Mouse (Mus musculus) myocyte (in vitro differentiated cells): ENCODE measurements around the gene Mcmbp. TPM values are rescaled to one million over a fixed set of nuclear protein-coding genes. Genes with fewer than 3 reads are reported as not detected.

Source experiments
- H3K27me3 ChIP-seq: one replicate; pipeline ENCODE4 v1.6.1; 2011; ENCODE audit not compliant: control insufficient read depth, insufficient read depth, insufficient read length
- H3K36me3 ChIP-seq: one replicate; pipeline ENCODE4 v1.6.1; 2011; ENCODE audit not compliant: control insufficient read depth, insufficient read depth
- H3K4me2 ChIP-seq: one replicate; pipeline ENCODE4 v1.6.1; 2011; ENCODE audit warnings: low read depth, control low read depth
- H3K4me3 ChIP-seq: one replicate; pipeline ENCODE4 v1.5.1; 2011; ENCODE audit warnings: mild to moderate bottlenecking, control low read depth, moderate library complexity
- H3K79me2 ChIP-seq: one replicate; pipeline ENCODE4 v1.6.1; 2011; ENCODE audit not compliant: control insufficient read depth, insufficient read depth
- H3ac ChIP-seq: one replicate; pipeline ENCODE4 v1.6.1; 2011; ENCODE audit not compliant: control insufficient read depth, insufficient read length
- CEBPB ChIP-seq: IDR thresholded peaks from 2 replicates; pipeline ENCODE4 v1.6.1; 2011; ENCODE audit warnings: mild to moderate bottlenecking, moderate library complexity; ENCODE audit not compliant: poor library complexity, insufficient read depth, severe bottlenecking
- E2F4 ChIP-seq: IDR thresholded peaks from one replicate; pipeline ENCODE4 v1.6.1; 2011; ENCODE audit warnings: mild to moderate bottlenecking, control low read depth, moderate library complexity; ENCODE audit not compliant: insufficient read depth
- MAX ChIP-seq: IDR thresholded peaks from one replicate; pipeline ENCODE4 v1.6.1; 2011; ENCODE audit warnings: low read depth, mild to moderate bottlenecking, control low read depth
- MYOD1 ChIP-seq, 3 experiments: IDR thresholded peaks; one replicate each; pipeline ENCODE4 v1.6.1; 2011; ENCODE audit warnings: control low read depth in 2 of 3, low read depth in 2 of 3, mild to moderate bottlenecking in 2 of 3, moderate library complexity in 1 of 3; ENCODE audit not compliant: insufficient read length in 2 of 3, control insufficient read depth in 1 of 3
- MYOG ChIP-seq, 3 experiments: IDR thresholded peaks; one replicate each; pipeline ENCODE4 v1.6.1; 2011; ENCODE audit warnings: control low read depth in 2 of 3, low read depth in 2 of 3, mild to moderate bottlenecking in 2 of 3; ENCODE audit not compliant: insufficient read length in 2 of 3, control insufficient read depth in 1 of 3, insufficient read depth in 1 of 3
- POLR2A ChIP-seq: IDR thresholded peaks from one replicate; pipeline ENCODE4 v1.6.1; 2011; ENCODE audit warnings: low read depth, mild to moderate bottlenecking, control low read depth, moderate library complexity; ENCODE audit not compliant: insufficient read length
- POLR2AphosphoS2 ChIP-seq: IDR thresholded peaks from one replicate; pipeline ENCODE4 v1.6.1; 2011; ENCODE audit warnings: low read depth, control low read depth; ENCODE audit not compliant: insufficient read length
- REST ChIP-seq: IDR thresholded peaks from one replicate; pipeline ENCODE4 v1.6.1; 2011; ENCODE audit warnings: mild to moderate bottlenecking, control low read depth, moderate library complexity; ENCODE audit not compliant: insufficient read depth, insufficient read length
- SRF ChIP-seq: IDR thresholded peaks from one replicate; pipeline ENCODE4 v1.6.1; 2011; ENCODE audit warnings: low read depth; ENCODE audit not compliant: control insufficient read depth, insufficient read length
- TCF12 ChIP-seq: IDR thresholded peaks from one replicate; pipeline ENCODE4 v1.6.1; 2011; ENCODE audit warnings: mild to moderate bottlenecking, control low read depth; ENCODE audit not compliant: poor library complexity, insufficient read depth, severe bottlenecking
- TCF3 ChIP-seq: IDR thresholded peaks from one replicate; pipeline ENCODE4 v1.6.1; 2011; ENCODE audit warnings: low read depth, control low read depth; ENCODE audit not compliant: insufficient read length
- USF1 ChIP-seq: IDR thresholded peaks from one replicate; pipeline ENCODE4 v1.6.1; 2011; ENCODE audit warnings: low read depth, mild to moderate bottlenecking, control low read depth, moderate library complexity
- polyA plus RNA-seq: library from polyadenylated mRNA; unstranded; fragments of >200 nt; fragmentation: generic; extraction: Trizol; gene quantifications from one replicate; pipeline ENCODE4 v1.2.1, GENCODE M21; 2012; ENCODE audit warnings: missing spikeins

The Mcmbp gene
- polyA plus RNA-seq, 1 experiment = 14.5 TPM

- H3K4me3 ChIP-seq = peak overlapping the region; percentile 86
- H3ac ChIP-seq = peak overlapping the region; percentile 50
- H3K79me2 ChIP-seq = peaks cover 52% of the 10 kb centered on the region
- no peaks in the 10 kb centered on the region for H3K27me3 ChIP-seq
- H3K4me2 ChIP-seq = peak overlapping the region; percentile 73
- TF ChIP-seq REST = no peak
- no peak for TF ChIP-seq POLR2A
- no peak for TF ChIP-seq MAX
- TF ChIP-seq MYOD1 (IDR thresholded peaks at IDR 0.05; ENCODE audit: control insufficient read depth in 1 of 3, insufficient read length in 2 of 3, low read depth in 2 of 3) = no peak
- no peak for TF ChIP-seq TCF12
- H3K36me3 ChIP-seq = peaks cover 7% of the 10 kb centered on the region
Measured at GRCm38 (mm10) chr7:128746151-128746550, 5.9 kb upstream of the Mcmbp start.

GRCm38 (mm10) chr7:128744684-128745485, 4.6 kb upstream of the Mcmbp start, which contains the start of gene Sec23ip:
Gene Sec23ip (plus strand): TSS chr7:128744943.
- peak; percentile 98 for TF ChIP-seq USF1
- TF ChIP-seq SRF = peak; percentile 57
- no peak for TF ChIP-seq TCF3
- peak; percentile 93 for TF ChIP-seq CEBPB
- TF ChIP-seq MAX = peak; percentile 78
- TF ChIP-seq REST = no peak
- TF ChIP-seq MYOD1 (IDR thresholded peaks at IDR 0.05; ENCODE audit: control insufficient read depth in 1 of 3, insufficient read length in 2 of 3, low read depth in 2 of 3) = peak in 1 of 3 experiments; percentile 8
- peak; percentile 95 for TF ChIP-seq POLR2AphosphoS2
- no peak for TF ChIP-seq TCF12
- peak; percentile 98 for TF ChIP-seq POLR2A
- no peak for TF ChIP-seq MYOG (IDR thresholded peaks at IDR 0.05; ENCODE audit: control insufficient read depth in 1 of 3, insufficient read depth in 1 of 3, insufficient read length in 2 of 3, low read depth in 2 of 3)
- no peak for TF ChIP-seq E2F4
- peak within 1 kb of the TSS; percentile 86 for H3K4me3 ChIP-seq

GRCm38 (mm10) chr7:128743898-128744297, 3.6 kb upstream of the Mcmbp start:
- H3ac ChIP-seq = no peak overlapping the region
- H3K4me2 ChIP-seq = peak overlapping the region; percentile 97
- H3K79me2 ChIP-seq = peaks cover 48% of the 10 kb centered on the region
- peak overlapping the region; percentile 86 for H3K4me3 ChIP-seq
- TF ChIP-seq MYOG (IDR thresholded peaks at IDR 0.05; ENCODE audit: control insufficient read depth in 1 of 3, insufficient read depth in 1 of 3, insufficient read length in 2 of 3, low read depth in 2 of 3) = no peak
- no peak for TF ChIP-seq POLR2AphosphoS2
- TF ChIP-seq TCF12 = no peak
- TF ChIP-seq E2F4 = no peak
- TF ChIP-seq MAX = no peak
- no peak for TF ChIP-seq POLR2A
- no peak for TF ChIP-seq TCF3
- no peak for TF ChIP-seq CEBPB
- no peak for TF ChIP-seq USF1
- TF ChIP-seq MYOD1 (IDR thresholded peaks at IDR 0.05; ENCODE audit: control insufficient read depth in 1 of 3, insufficient read length in 2 of 3, low read depth in 2 of 3) = no peak
- H3K36me3 ChIP-seq = no peaks in the 10 kb centered on the region
- no peaks in the 10 kb centered on the region for H3K27me3 ChIP-seq

More at GRCm38 (mm10) chr7:128744684-128745485, 4.6 kb upstream of the Mcmbp start, which contains the start of gene Sec23ip:
- Histone ChIP-seq H3K36me3 (no peaks in the 10 kb centered on the region), H3K4me2 (peak within 1 kb of the TSS; percentile 97), H3K27me3 (no peaks in the 10 kb centered on the region), H3K79me2 (peaks cover 50% of the 10 kb centered on the region), H3ac (peak within 1 kb of the TSS; percentile 50)

- no peaks in the 10 kb centered on the region for H3K27me3 ChIP-seq
- H3K4me3 ChIP-seq = peak overlapping the region; percentile 49
- TF ChIP-seq CEBPB (0 out of 2 replicates have a peak, but pooled peaks have one; percentile 15), MAX (no peak)
- peak overlapping the region; percentile 35 for H3ac ChIP-seq
- peak overlapping the region; percentile 92 for H3K4me2 ChIP-seq
- peaks cover 50% of the 10 kb centered on the region for H3K79me2 ChIP-seq
- H3K36me3 ChIP-seq = no peaks in the 10 kb centered on the region
Measured at GRCm38 (mm10) chr7:128739462-128740277, 625 bp downstream of the Mcmbp start.
